Mouse (Mus musculus) bone marrow macrophage, adult 2 months (primary cell): ENCODE results near the gene St7.

Experiments used
- CTCF ChIP-seq: IDR thresholded peaks from 2 replicates; pipeline ENCODE4 v1.5.1; 2012; ENCODE audit warnings: low read depth, mild to moderate bottlenecking, low read length, moderate library complexity
- POLR2A ChIP-seq: IDR thresholded peaks from 2 replicates; pipeline ENCODE4 v1.6.1; 2012; ENCODE audit warnings: mild to moderate bottlenecking, low read depth, low read length, borderline replicate concordance

DNA sequence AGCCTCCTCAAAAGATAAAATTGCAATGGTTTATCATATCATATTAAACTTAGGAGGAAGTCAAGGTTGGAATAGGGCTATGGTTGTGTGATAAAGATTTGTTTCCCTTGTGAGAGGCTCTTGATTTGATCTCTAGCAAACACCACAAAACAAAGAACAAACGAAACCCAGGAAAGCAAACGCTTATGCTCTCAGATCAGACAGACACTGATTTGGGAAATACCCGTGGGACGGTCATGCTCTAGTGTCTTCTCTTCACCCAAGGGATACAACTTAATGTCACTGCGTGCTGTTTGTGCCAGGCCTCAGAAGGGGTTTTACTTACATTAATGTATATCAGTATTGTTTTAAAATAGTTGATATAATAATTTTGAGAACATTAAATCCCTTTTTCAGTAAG is 91.8 kb downstream of the St7 start:
- TF ChIP-seq POLR2A = no peak
- TF ChIP-seq CTCF = no peak
